Mouse (Mus musculus) hindbrain, postnatal 0 days (tissue): Measurements from ENCODE around the gene Wrap73. TPM values are rescaled to one million over a fixed set of nuclear protein-coding genes. Genes with fewer than 3 reads are reported as not detected.

Source experiments
- ATAC-seq: fragments of 200-750 bp; cut with Nextera tagmentation; 2 replicates; pipeline ENCODE4 v1.8.0; 2017; ENCODE audit warnings: mild to moderate bottlenecking, moderate TSS enrichment, moderate library complexity
- DNase-seq: peaks from one replicate; pipeline ENCODE4 v3.0.0-alpha.2; 2015; ENCODE audit warnings: low spot score
- H3K27ac ChIP-seq: fragments of 300-500 bp; sonication (generic); 2 replicates; pipeline ENCODE4 v1.5.1; 2014; ENCODE audit warnings: mild to moderate bottlenecking
- H3K27me3 ChIP-seq: fragments of 300-500 bp; sonication (generic); 2 replicates; pipeline ENCODE4 v1.6.1; 2014; ENCODE audit warnings: low read length, mixed read lengths; ENCODE audit not compliant: insufficient read depth
- H3K36me3 ChIP-seq: fragments of 300-500 bp; sonication (generic); 2 replicates; pipeline ENCODE4 v1.6.1; 2014; ENCODE audit warnings: low read length, mixed read lengths; ENCODE audit not compliant: insufficient read depth
- H3K4me1 ChIP-seq: fragments of 300-500 bp; sonication (generic); 2 replicates; pipeline ENCODE4 v1.6.1; 2014; ENCODE audit warnings: antibody characterized with exemption, low read length, mixed read lengths; ENCODE audit not compliant: insufficient read depth
- H3K4me2 ChIP-seq: fragments of 300-500 bp; sonication (generic); 2 replicates; pipeline ENCODE4 v1.6.1; 2014; ENCODE audit warnings: low read depth, mild to moderate bottlenecking, low read length, moderate library complexity, mixed read lengths
- H3K4me3 ChIP-seq: fragments of 300-500 bp; sonication (generic); 2 replicates; pipeline ENCODE4 v1.5.1; 2014; ENCODE audit warnings: low read length
- H3K9ac ChIP-seq: fragments of 300-500 bp; sonication (generic); replicated peaks from 2 replicates; pipeline ENCODE4 v1.6.1; 2014; ENCODE audit warnings: mild to moderate bottlenecking, low read length, moderate library complexity, mixed read lengths
- H3K9me3 ChIP-seq: fragments of 300-500 bp; sonication (generic); 2 replicates; pipeline ENCODE4 v1.6.1; 2016; ENCODE audit warnings: low read length, mixed read lengths
- CTCF ChIP-seq: IDR thresholded peaks from 2 replicates; pipeline ENCODE4 v1.5.1; 2016; ENCODE audit warnings: antibody characterized with exemption, control low read depth, low read depth
- WGBS: fragments of 180-500 bp; shearing (Covaris S2); extraction: QIAGEN DNeasy Blood & Tissue Kit; methylation state at CpG from one replicate; pipeline ENCODE4 v1.1.7; 2014; 5-methylcytosine and 5-hydroxymethylcytosine counted together
- polyA plus RNA-seq: library from polyadenylated mRNA; unstranded; fragments of >200 nt; fragmentation: Nextera tagmentation; extraction: Ambion mirVana; gene quantifications from 2 replicates; pipeline ENCODE4 v1.2.1, GENCODE M21; 2015
- total RNA-seq: library from RNA; depleted of rRNA; stranded (reverse); fragments of >200 nt; gene quantifications from 2 replicates; pipeline ENCODE4 v1.2.3, GENCODE M21; 2014

Gene Wrap73
- total and polyA plus RNA-seq, 2 experiments from 2014 or later = 36.5 to 76.7 TPM

DNA sequence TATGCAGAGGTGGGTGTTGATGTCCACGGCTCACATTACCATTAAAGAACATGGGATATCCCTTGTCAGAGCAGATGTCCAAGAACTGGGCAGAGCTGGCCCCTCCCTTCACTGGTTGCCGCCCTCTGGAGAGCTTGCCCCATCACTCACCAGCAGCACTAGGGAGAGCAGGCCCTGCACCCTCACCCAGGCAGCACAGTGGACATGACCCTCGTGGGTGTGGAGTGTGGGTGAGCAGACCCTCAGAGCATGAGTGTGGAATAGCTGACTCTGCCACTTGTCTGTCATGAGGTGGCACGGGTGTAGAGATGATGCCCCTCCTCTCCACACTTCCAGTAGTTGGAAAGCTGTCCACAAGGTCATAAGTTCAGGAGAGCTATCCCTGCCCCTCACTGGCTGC, 7.4 kb upstream of the Wrap73 start:
- DNase-seq (no peak), ATAC-seq (no peak)
- no peak overlapping the region for H3K4me3 ChIP-seq
- H3K36me3 ChIP-seq = no peaks in the 10 kb centered on the region
- H3K27me3 ChIP-seq = peaks cover 36% of the 10 kb centered on the region
- TF ChIP-seq CTCF = no peak
- H3K27ac ChIP-seq = no peak overlapping the region
- no peak overlapping the region for H3K4me2 ChIP-seq
- H3K9me3 ChIP-seq = no peaks in the 10 kb centered on the region
- 0 out of 2 replicates have a peak, but pooled peaks cover 1% of the 10 kb centered on the region for H3K4me1 ChIP-seq
- no peak overlapping the region for H3K9ac ChIP-seq
- 64% methylated on average over 4 of the region's 4 CpGs for WGBS

GRCm38 (mm10) chr4:154137139-154137538, 5.0 kb upstream of the Wrap73 start:
- H3K4me3 ChIP-seq = no peak overlapping the region
- H3K9ac ChIP-seq = no peak overlapping the region
- no peak for DNase-seq
- no peaks in the 10 kb centered on the region for H3K9me3 ChIP-seq
- no peaks in the 10 kb centered on the region for H3K36me3 ChIP-seq
- TF ChIP-seq CTCF = no peak
- no peak overlapping the region for H3K27ac ChIP-seq
- H3K4me1 ChIP-seq = 0 out of 2 replicates have a peak, but pooled peaks cover 13% of the 10 kb centered on the region
- ATAC-seq = no peak
- WGBS = 62% methylated on average over 5 of the region's 5 CpGs
- H3K4me2 ChIP-seq = no peak overlapping the region
- peaks cover 51% of the 10 kb centered on the region for H3K27me3 ChIP-seq

- H3K4me3 ChIP-seq = peak overlapping the region; percentile 45
- TF ChIP-seq CTCF = no peak
- peaks cover 24% of the 10 kb centered on the region; the same call in 1 of the 2 replicates for H3K4me1 ChIP-seq
- peak overlapping the region; percentile 78 for H3K4me2 ChIP-seq
- DNase-seq (no peak), ATAC-seq (no peak)
- no peak overlapping the region for H3K27ac ChIP-seq
- peaks cover 51% of the 10 kb centered on the region for H3K27me3 ChIP-seq
- H3K9ac ChIP-seq = peak overlapping the region; percentile 41
- under 1% methylated on average over 45 of the region's 59 CpGs for WGBS
- no peaks in the 10 kb centered on the region for H3K36me3 ChIP-seq
- H3K9me3 ChIP-seq = no peaks in the 10 kb centered on the region
Measured at GRCm38 (mm10) chr4:154139671-154140181, 2.4 kb upstream of the Wrap73 start.

GRCm38 (mm10) chr4:154140182-154140212, 2.2 kb upstream of the Wrap73 start, which contains the start of gene Trp73:
Gene Trp73, minus strand, starts transcription at chr4:154140208.
- Histone ChIP-seq H3K27me3 (peaks cover 51% of the 10 kb centered on the region), H3K36me3 (no peaks in the 10 kb centered on the region), H3K9ac (peak within 1 kb of the TSS; percentile 41), H3K9me3 (no peaks in the 10 kb centered on the region), H3K4me1 (peaks cover 24% of the 10 kb centered on the region; the same call in 1 of the 2 replicates), H3K4me2 (peak within 1 kb of the TSS; percentile 78), H3K27ac (no peak within 1 kb of the TSS), H3K4me3 (peak within 1 kb of the TSS; percentile 45)
- ATAC-seq = no peak
- TF ChIP-seq CTCF = no peak
- no peak for DNase-seq
- WGBS = no CpG with 5 or more reads among the region's 4 CpGs

- peaks cover 51% of the 10 kb centered on the region for H3K27me3 ChIP-seq
- 1% methylated on average over 38 of the region's 46 CpGs for WGBS
- DNase-seq (no peak), ATAC-seq (no peak)
- peak overlapping the region; percentile 45 for H3K4me3 ChIP-seq
- peak overlapping the region; percentile 78 for H3K4me2 ChIP-seq
- no peaks in the 10 kb centered on the region for H3K9me3 ChIP-seq
- no peaks in the 10 kb centered on the region for H3K36me3 ChIP-seq
- TF ChIP-seq CTCF = no peak
- peaks cover 24% of the 10 kb centered on the region; the same call in 1 of the 2 replicates for H3K4me1 ChIP-seq
- H3K9ac ChIP-seq = peak overlapping the region; percentile 41
- H3K27ac ChIP-seq = no peak overlapping the region
Measured at GRCm38 (mm10) chr4:154140213-154141008, 1.8 kb upstream of the Wrap73 start.

GRCm38 (mm10) chr4:154141009-154141867, 934 bp upstream of the Wrap73 start:
- ATAC-seq = no peak
- no peak overlapping the region for H3K9ac ChIP-seq
- H3K4me1 ChIP-seq = peaks cover 24% of the 10 kb centered on the region; the same call in 1 of the 2 replicates
- no peaks in the 10 kb centered on the region for H3K9me3 ChIP-seq
- H3K4me3 ChIP-seq = peak overlapping the region; percentile 91
- H3K27ac ChIP-seq = no peak overlapping the region
- peak overlapping the region; percentile 78 for H3K4me2 ChIP-seq
- DNase-seq = no peak
- H3K36me3 ChIP-seq = no peaks in the 10 kb centered on the region
- WGBS = 1% methylated on average over 42 of the region's 42 CpGs
- peaks cover 46% of the 10 kb centered on the region for H3K27me3 ChIP-seq
- TF ChIP-seq CTCF = no peak

GRCm38 (mm10) chr4:154144712-154145111, 2.5 kb downstream of the Wrap73 start:
- ATAC-seq (no peak), DNase-seq (no peak)
- peaks cover 24% of the 10 kb centered on the region; the same call in 1 of the 2 replicates for H3K4me1 ChIP-seq
- no peak for TF ChIP-seq CTCF
- WGBS = 82% methylated on average over 3 of the region's 3 CpGs
- H3K4me3 ChIP-seq = no peak overlapping the region
- H3K27ac ChIP-seq = no peak overlapping the region
- H3K9me3 ChIP-seq = no peaks in the 10 kb centered on the region
- no peak overlapping the region for H3K9ac ChIP-seq
- H3K36me3 ChIP-seq = peaks cover 8% of the 10 kb centered on the region; the same call in 1 of the 2 replicates
- H3K4me2 ChIP-seq = no peak overlapping the region
- H3K27me3 ChIP-seq = peaks cover 19% of the 10 kb centered on the region
